Mouse (Mus musculus) heart, adult 2 months (tissue): ENCODE measurements around the gene Ptn. TPM values are rescaled to one million over a fixed set of nuclear protein-coding genes. Genes with fewer than 3 reads are reported as not detected.

Experiments
- DNase-seq, 2 experiments: peaks; one replicate each; pipeline ENCODE4 v3.0.0; 2021
- H3K27ac ChIP-seq: fragments of 200-600 bp; 2 replicates; pipeline ENCODE4 v1.8.1; 2022
- H3K27me3 ChIP-seq: fragments of 200-500 bp; 2 replicates; pipeline ENCODE4 v1.6.1; 2012; ENCODE audit warnings: mild to moderate bottlenecking, low read length, inconsistent platforms, mixed read lengths; ENCODE audit not compliant: control insufficient read depth, insufficient read depth
- H3K36me3 ChIP-seq: fragments of 200-500 bp; 2 replicates; pipeline ENCODE4 v1.6.1; 2012; ENCODE audit warnings: low read length, inconsistent platforms; ENCODE audit not compliant: control insufficient read depth, insufficient read depth
- H3K4me1 ChIP-seq: fragments of 200-500 bp; 2 replicates; pipeline ENCODE4 v1.6.1; 2011; ENCODE audit warnings: low read length; ENCODE audit not compliant: control insufficient read depth, insufficient read depth
- H3K4me3 ChIP-seq: fragments of 200-600 bp; 2 replicates; pipeline ENCODE4 v1.8.1; 2022
- H3K79me2 ChIP-seq: fragments of 200-500 bp; replicated peaks from 2 replicates; pipeline ENCODE4 v1.6.1; 2012; ENCODE audit warnings: mild to moderate bottlenecking, inconsistent platforms, low read length, moderate library complexity, mixed read lengths; ENCODE audit not compliant: control insufficient read depth, insufficient read depth
- H3K9ac ChIP-seq: fragments of 200-500 bp; 2 replicates; pipeline ENCODE4 v1.6.1; 2012; ENCODE audit warnings: low read depth, mild to moderate bottlenecking, control low read depth, inconsistent platforms, low read length, mixed read lengths
- CTCF ChIP-seq: fragments of 200-600 bp; IDR thresholded peaks from 2 replicates; pipeline ENCODE4 v1.8.1; 2022; ENCODE audit warnings: antibody characterized with exemption, mild to moderate bottlenecking, moderate library complexity
- EP300 ChIP-seq: fragments of 200-500 bp; IDR thresholded peaks from 2 replicates; pipeline ENCODE4 v1.6.1; 2011; ENCODE audit warnings: low read depth, low read length, control low read depth; ENCODE audit not compliant: insufficient read depth
- POLR2A ChIP-seq: fragments of 200-500 bp; IDR thresholded peaks from 2 replicates; pipeline ENCODE4 v1.6.1; 2011; ENCODE audit warnings: mild to moderate bottlenecking, low read depth, low read length, control low read depth; ENCODE audit not compliant: insufficient read depth
- WGBS: fragments of 180-500 bp; shearing (Covaris S2); methylation state at CpG from one replicate; pipeline ENCODE4 v1.1.7; 2018; 5-methylcytosine and 5-hydroxymethylcytosine counted together
- intact Hi-C: fragments of 180-260 bp; cut with DNase I; formaldehyde crosslinking; loops from one replicate; pipeline ENCODE4 v1.15.1; 2025
- polyA plus RNA-seq: library from polyadenylated mRNA; depleted of rRNA; stranded (reverse); fragments of >200 nt; gene quantifications from 2 replicates; pipeline ENCODE4 v1.2.3, GENCODE M21; 2012
- total RNA-seq, 2 experiments: library from RNA; stranded (reverse); gene quantifications; 2 replicates each; pipeline ENCODE4 v1.2.3; 2021

Ptn gene
- total and polyA plus RNA-seq, 3 experiments, result 1.4 to 2.9 (median 2.1) TPM

DNA sequence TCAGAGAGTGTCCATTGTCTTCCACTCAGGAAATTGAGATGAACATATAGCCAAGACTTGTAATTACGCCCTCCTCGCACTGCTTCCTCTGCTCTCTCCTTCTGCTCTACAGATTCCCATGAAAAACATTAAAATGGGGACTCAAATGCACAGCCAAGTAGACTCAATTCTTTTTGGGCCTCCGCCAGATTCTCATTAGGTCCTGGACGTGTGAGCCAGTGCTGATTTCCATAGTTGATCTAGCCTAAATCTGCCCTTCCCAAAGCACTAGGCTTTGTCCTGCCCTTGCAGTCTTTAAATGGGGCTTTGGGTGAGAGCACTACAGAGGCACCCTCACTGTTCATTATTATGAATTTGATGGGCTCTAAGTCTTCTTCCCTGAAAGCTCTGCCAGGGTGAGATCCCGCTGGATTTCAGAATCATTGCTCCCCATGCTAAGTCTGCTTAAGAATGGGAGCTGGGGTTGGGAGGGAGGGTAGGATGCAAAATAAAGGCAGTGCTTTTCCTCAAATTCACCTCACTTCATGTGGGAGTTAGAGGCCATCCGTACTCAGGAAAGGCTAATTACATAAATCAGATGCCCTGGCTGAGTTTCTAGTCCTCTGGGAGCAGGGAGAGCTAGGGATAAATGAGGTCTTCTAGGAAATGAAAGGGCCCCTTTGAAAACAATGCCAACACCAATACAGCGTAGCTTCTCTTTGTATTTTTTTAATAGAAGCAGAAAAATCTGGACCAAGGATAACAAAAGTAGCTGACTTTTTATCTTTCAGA, 32.3 kb downstream of the Ptn start:
- Histone ChIP-seq H3K79me2 (no peaks in the 10 kb centered on the region), H3K4me1 (peaks cover 3% of the 10 kb centered on the region; the same call in 1 of the 2 replicates), H3K27me3 (0 out of 2 replicates have a peak, but pooled peaks cover 1% of the 10 kb centered on the region), H3K36me3 (no peaks in the 10 kb centered on the region), H3K4me3 (no peak overlapping the region), H3K27ac (no peak overlapping the region; the same call in 1 of the 2 replicates), H3K9ac (no peak overlapping the region)
- intact Hi-C loops, result no loop called here
- TF ChIP-seq POLR2A (no peak), EP300 (no peak), CTCF (no peak)
- WGBS, result 41% methylated on average over 7 of the region's 7 CpGs
- DNase-seq, result no peak

DNA sequence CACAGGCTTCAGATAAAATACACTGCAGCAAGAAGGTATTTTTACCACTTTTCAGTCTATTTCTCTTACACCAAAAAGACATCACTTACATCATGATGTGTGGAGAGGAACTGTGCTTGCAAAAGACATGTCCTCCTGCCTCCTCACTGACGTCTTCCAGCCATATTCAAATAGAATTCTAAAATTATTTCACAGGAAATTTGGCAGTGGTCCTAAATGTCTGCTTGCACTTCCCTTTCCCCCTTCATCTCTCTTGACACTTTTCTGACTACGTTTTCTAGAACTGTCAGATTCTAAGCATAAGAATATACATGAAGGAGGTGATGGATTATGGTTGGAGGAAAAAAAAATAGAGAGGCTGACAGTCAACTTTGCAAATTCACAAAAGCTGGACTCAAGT, 33.0 kb downstream of the Ptn start:
- Histone ChIP-seq H3K9ac (no peak overlapping the region), H3K27ac (no peak overlapping the region), H3K27me3 (0 out of 2 replicates have a peak, but pooled peaks cover 1% of the 10 kb centered on the region), H3K36me3 (no peaks in the 10 kb centered on the region), H3K4me3 (no peak overlapping the region), H3K79me2 (no peaks in the 10 kb centered on the region), H3K4me1 (peaks cover 3% of the 10 kb centered on the region; the same call in 1 of the 2 replicates)
- 15% methylated on average over 2 of the region's 2 CpGs for WGBS
- TF ChIP-seq CTCF (no peak), POLR2A (no peak), EP300 (no peak)
- intact Hi-C loops, result no loop called here
- DNase-seq, result no peak

DNA sequence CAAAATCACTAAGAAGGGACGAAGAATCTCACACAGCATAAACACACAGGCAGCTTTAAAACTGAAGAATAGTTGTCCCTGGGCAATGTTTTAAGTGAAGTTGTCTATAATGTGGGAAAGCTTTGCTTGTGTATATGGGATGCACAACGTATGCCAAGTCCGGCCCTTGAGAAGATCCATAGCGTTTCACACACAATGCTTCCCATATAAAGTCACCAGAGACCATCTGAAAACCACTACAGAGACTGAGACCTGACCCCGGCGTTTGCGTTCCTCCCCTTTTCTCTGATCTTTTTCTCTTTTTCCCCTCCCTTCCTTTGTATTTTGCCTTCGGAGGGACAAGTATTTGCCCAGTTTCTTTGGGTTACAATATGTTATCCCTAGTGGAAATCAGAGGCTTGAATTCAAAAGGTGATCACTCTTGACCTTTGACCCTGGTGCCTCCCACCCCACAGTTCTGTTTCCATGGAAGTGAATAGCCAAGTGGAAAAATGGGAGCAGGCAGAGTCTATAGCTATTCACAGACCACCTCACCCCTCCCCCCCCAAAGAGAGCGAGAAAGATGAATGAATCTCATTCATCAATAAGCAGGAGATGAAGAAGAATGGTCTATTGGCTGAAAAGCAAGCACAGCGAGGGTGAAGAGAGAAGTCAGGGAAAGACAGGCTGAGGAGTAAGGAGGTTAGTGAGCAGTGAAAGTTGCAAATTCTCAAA, 34.2 kb downstream of the Ptn start:
- Histone ChIP-seq H3K79me2 (no peaks in the 10 kb centered on the region), H3K4me1 (peaks cover 3% of the 10 kb centered on the region; the same call in 1 of the 2 replicates), H3K36me3 (no peaks in the 10 kb centered on the region), H3K27me3 (0 out of 2 replicates have a peak, but pooled peaks cover 1% of the 10 kb centered on the region), H3K4me3 (no peak overlapping the region), H3K27ac (no peak overlapping the region), H3K9ac (no peak overlapping the region)
- WGBS, result 94% methylated on average over 10 of the region's 10 CpGs
- TF ChIP-seq EP300, result no peak
- no peak for TF ChIP-seq POLR2A
- no peak for TF ChIP-seq CTCF
- intact Hi-C loops, result no loop called here
- no peak for DNase-seq

- H3K79me2 ChIP-seq, result no peaks in the 10 kb centered on the region
- no peaks in the 10 kb centered on the region for H3K4me1 ChIP-seq
- WGBS, result 82% methylated on average over 2 of the region's 2 CpGs
- H3K4me3 ChIP-seq, result no peak overlapping the region
- no peaks in the 10 kb centered on the region for H3K36me3 ChIP-seq
- H3K27me3 ChIP-seq, result 0 out of 2 replicates have a peak, but pooled peaks cover 1% of the 10 kb centered on the region
- H3K9ac ChIP-seq, result no peak overlapping the region
- no peak overlapping the region for H3K27ac ChIP-seq
- DNase-seq, result no peak
- intact Hi-C loops, result no loop called here
- TF ChIP-seq POLR2A, result no peak
- no peak for TF ChIP-seq EP300
- no peak for TF ChIP-seq CTCF
Measured at GRCm38 (mm10) chr6:36772541-36772940, 37.5 kb downstream of the Ptn start.

DNA sequence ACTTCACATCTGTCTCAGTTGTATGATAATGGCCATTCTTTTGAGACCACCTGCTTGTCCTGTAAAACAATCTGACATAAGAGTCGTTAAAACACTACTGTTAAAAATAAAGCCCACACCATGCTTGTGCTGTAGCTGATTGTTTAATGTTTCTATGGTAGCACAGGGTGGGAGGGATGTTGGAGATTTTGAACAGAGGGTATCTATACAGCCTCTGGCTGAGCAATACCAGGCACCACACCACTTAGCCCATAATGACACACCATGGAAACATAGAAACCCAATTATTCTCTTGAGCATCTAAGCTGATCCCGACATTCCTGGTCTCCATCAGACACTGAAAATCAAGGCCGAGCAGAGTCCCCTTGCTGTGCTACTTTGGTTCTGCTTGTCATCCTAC, 41.0 kb downstream of the Ptn start:
- H3K27me3 ChIP-seq, result 0 out of 2 replicates have a peak, but pooled peaks cover under 1% of the 10 kb centered on the region
- intact Hi-C loops, result no loop called here
- no peaks in the 10 kb centered on the region for H3K4me1 ChIP-seq
- H3K9ac ChIP-seq, result no peak overlapping the region
- no peak for DNase-seq
- no peak for TF ChIP-seq CTCF
- no peak for TF ChIP-seq POLR2A
- no peak for TF ChIP-seq EP300
- no peak overlapping the region for H3K4me3 ChIP-seq
- H3K27ac ChIP-seq, result no peak overlapping the region
- 86% methylated on average over 3 of the region's 3 CpGs for WGBS
- H3K36me3 ChIP-seq, result no peaks in the 10 kb centered on the region
- H3K79me2 ChIP-seq, result no peaks in the 10 kb centered on the region

- Histone ChIP-seq H3K4me1 (no peaks in the 10 kb centered on the region), H3K79me2 (no peaks in the 10 kb centered on the region), H3K4me3 (no peak overlapping the region), H3K27me3 (no peaks in the 10 kb centered on the region), H3K9ac (no peak overlapping the region), H3K27ac (no peak overlapping the region), H3K36me3 (no peaks in the 10 kb centered on the region)
- 89% methylated on average over 3 of the region's 3 CpGs for WGBS
- TF ChIP-seq EP300, result no peak
- no peak for TF ChIP-seq CTCF
- intact Hi-C loops, result no loop called here
- DNase-seq, result no peak
Measured at GRCm38 (mm10) chr6:36766941-36767340, 43.1 kb downstream of the Ptn start.
